Mouse (Mus musculus) yolk sac, embryonic 10.5 days (tissue): ENCODE results near the gene Nit2.
"Not testable (repeated sequence)": the region's sequence is repeated elsewhere in the genome, so short reads cannot be mapped to it uniquely, and the experiment has no call there.

ENCODE experiments used
- DNase-seq: peaks from one replicate; pipeline ENCODE4 v3.0.0-alpha.2; 2017; ENCODE audit warnings: low spot score

The Nit2 gene

DNA sequence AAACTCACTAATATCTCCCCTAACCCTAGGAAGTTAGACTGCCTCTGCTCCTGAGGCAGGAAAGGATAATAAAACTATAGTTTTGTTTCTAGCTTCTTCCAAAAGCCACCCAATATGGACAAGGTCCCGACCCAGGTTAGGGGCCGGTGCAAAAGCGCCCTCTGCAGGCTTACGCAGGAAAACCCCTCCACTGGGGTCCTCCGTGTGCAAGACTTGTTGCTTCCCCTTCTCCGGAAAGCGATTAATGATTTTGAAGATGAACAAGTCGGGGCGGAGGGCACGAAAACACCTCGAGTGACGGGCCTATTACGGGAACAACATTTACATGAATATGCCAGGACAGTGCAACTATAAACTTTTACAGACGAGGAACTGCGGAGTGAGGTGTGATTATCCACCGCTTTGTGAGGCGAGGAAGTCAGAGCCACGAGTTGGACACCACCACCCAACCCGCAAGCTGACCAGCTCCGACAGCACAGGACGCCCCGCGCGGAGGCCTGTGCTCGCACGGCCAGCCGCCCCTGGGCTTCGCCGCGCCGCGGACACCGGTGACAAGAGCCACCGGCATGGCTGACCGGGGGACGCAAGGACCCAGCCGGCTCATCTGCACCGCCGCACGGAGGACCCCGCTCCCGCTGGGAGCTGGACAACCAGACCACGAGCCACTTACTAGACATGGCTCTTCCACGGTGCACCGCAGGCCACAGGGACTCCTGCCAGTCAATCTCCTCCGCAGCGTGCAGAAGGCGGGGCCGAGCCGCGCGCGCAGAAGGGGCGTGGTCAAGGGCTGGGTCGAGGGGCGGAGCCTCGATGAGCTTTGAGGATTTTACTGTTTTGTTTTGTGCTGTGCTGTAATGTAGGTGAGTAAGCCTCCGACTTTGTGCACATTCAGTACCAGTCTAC lies at the start of gene Nit2:
TSS of gene Nit2 (minus strand) at position 731 of the 903 bp plus-strand sequence.
- peak; percentile 92 for DNase-seq

DNA sequence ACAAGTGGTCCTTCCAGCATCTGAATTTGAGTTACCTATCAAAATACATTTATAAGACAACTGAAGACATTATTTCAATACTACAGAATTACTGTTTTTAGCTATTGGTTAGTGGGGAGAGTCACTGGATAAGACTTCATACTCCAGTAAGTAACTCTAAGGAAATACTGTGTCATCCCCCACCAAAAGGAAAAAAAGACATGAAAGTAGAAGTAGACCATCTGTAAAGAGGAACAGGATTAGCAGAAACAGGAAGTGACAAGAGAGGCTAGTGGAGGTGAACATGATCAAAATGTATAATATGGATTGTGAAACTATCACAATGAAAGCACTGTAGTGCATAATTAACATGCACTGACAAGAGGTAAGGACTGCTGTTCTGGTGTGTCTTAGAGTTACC lies 48.8 kb upstream of the Nit2 start:
- DNase-seq, result no peak

GRCm38 (mm10) chr16:57211037-57211436 lies 43.9 kb upstream of the Nit2 start:
- no peak for DNase-seq

- DNase-seq, result no peak
Observed at GRCm38 (mm10) chr16:57208342-57208741, 41.2 kb upstream of the Nit2 start.

GRCm38 (mm10) chr16:57197281-57197680 lies 30.1 kb upstream of the Nit2 start:
- no peak for DNase-seq

DNA sequence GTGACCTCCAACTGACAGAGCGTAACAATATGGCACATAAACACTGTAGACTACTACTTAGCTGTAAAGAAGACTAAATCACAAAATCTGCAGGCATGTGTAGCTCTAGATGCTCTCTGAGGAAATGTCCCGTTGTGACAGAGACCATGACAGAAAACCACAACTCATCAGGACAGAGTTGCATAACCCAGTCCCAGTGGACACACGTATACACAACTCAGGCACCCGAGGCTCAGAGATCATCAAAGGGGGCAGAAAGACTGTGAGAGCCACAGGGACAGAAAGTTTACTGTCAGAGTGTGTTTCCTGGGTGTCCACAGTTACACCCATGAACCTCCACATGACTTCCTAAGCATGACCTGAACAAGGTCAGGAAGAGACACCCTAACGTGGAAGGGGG lies 29.4 kb upstream of the Nit2 start:
- DNase-seq, result no peak

DNA sequence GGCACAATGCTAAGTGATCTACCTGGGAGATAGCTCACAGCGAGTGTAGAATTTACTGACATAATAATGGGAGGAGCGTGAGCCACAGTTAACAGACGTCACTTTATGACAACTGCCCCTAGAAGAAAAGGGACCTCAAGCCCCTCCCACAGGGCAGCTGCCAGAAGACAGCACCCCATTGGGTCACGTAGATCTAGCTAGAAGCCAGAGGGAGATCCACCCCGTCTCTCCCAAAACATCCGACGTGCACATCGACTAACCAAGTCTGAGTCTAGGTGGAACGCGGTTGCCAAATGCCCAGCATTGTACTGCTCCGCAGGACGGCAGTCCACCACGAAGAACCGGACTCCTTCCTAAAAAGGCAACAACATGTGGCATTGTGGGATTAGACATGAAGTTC lies 24.1 kb upstream of the Nit2 start:
- DNase-seq, result no peak

- no peak for DNase-seq
Observed at GRCm38 (mm10) chr16:57190390-57190789, 23.2 kb upstream of the Nit2 start.

- no peak for DNase-seq
Observed at GRCm38 (mm10) chr16:57189493-57189892, 22.4 kb upstream of the Nit2 start.

- DNase-seq, result no peak
Observed at GRCm38 (mm10) chr16:57186618-57187017, 19.5 kb upstream of the Nit2 start.

DNA sequence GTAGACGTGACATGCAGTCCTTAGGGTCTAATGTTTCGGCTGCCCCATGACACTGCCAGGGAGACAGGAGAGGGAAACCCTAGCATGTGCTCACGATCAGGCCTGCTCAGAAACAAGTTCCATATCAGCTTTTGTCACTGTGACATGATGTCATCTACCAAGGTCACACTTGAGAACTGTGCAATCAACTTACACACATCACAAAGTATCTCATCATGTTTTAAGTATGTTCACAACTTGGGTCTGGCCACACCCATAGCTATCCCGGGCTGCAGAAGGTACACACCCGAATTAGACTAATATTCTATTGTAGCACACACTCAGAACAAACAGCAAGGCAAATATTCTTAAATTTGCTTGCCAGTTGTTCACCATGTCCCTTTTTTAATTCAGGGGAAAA lies 14.9 kb upstream of the Nit2 start:
- no peak for DNase-seq

- DNase-seq, result peak; percentile 48
Observed at GRCm38 (mm10) chr16:57181180-57181579, 14.0 kb upstream of the Nit2 start.

DNA sequence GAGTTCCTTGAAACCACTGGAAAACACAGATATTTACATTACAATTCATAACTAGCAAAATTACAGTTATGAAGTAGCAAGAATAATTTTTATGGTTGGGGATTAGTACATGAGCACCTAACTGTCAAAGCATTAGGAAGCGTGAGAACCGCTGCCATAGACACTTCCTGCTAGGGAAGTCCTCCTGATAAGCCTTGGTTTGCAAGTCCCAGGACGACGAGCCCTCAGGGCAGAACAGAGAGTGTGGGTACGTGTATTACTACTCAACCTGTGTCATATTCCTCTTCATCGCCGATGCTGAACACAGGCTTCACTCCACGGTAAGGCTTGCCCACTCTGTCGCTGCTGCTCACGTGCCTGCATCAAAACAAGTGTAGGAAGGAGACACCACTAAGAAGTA lies 10.5 kb upstream of the Nit2 start:
- DNase-seq, result no peak

- no peak for DNase-seq
Observed at GRCm38 (mm10) chr16:57177254-57177653, 10.1 kb upstream of the Nit2 start.

DNA sequence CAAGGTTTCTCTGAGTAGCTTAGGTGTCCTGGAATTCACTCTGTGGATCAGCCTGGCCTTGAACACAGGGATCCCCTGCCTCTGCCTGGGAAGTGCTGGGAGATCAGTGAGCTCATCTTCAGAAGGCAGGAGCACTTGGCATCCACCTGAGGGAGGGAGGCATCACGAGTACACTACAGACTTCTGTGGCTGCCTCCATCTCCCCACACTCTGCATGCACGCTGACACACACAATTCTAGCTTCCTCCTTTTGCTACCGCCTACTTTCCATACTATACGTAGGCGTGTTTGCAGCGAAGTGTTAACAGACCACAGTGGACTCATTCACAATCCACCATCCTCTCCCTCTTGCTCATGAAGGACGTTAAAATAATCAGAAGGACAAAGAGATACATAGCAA lies 9.1 kb upstream of the Nit2 start:
- no peak for DNase-seq

GRCm38 (mm10) chr16:57175751-57176150 lies 8.6 kb upstream of the Nit2 start:
- DNase-seq, result no peak

GRCm38 (mm10) chr16:57174480-57174879 lies 7.3 kb upstream of the Nit2 start:
- not testable (repeated sequence) for DNase-seq

DNA sequence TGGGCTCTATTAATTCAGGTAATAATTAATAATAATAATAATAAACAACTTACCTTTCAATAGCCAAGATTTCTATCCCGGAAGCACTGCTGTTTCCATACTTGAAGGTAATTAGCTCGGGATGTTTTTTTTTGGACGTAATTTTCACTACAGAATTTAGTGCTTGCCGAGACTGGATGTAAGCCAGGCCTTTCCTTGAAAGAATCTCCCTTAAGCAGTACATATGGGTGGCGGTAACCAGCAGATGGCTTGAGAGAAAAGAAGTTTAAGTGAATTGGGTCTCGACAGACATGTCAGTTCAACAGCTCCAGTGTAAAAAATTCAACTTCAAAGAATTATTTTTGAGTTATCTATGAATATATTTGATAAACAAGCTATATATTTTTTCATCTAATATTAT lies 4.4 kb upstream of the Nit2 start:
- DNase-seq, result no peak

DNA sequence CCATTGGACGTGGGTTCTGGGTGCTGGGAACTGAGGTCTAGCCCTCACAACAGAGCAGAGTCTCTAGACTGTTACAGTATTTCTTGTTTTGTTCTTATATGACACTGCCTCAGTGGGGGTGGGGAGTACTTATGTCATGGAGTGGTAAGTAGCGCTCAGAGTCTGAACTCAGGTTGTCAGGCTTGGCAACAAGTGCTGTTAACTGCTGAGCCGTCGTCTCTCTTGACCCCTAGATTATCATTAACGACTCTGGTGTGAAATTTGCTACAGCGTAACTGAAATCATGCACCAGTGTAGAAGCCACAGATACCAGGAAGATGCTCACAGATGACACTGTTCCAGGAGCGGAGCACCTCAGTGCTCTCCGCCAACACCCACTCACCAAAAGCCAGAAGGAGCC lies 4.0 kb upstream of the Nit2 start:
- DNase-seq, result no peak

DNA sequence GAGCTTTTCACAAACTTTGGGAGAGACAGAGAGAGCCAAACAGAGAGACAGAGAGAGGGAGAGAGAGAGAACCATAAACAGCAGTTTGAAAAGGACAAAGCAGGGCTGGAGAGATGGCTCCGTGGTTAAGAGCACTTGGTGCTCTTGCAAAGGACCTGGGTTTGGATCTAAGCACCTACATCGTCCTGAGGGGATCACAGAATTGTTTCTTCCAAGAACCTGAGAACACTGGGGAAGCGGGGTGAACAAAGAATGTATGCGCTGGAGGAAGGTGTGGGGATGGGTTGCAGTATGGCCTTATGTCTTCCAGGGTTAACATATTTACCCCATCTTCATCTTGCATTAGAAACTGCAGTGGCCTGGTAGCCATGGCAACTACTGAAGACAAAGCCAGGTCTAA lies 1.1 kb upstream of the Nit2 start:
- DNase-seq, result no peak

- no peak for DNase-seq
Observed at GRCm38 (mm10) chr16:57167514-57167912, 372 bp upstream of the Nit2 start.

GRCm38 (mm10) chr16:57166086-57166485 lies 1.1 kb downstream of the Nit2 start:
- DNase-seq, result no peak

GRCm38 (mm10) chr16:57165157-57165556 lies 2.0 kb downstream of the Nit2 start:
- DNase-seq, result no peak

DNA sequence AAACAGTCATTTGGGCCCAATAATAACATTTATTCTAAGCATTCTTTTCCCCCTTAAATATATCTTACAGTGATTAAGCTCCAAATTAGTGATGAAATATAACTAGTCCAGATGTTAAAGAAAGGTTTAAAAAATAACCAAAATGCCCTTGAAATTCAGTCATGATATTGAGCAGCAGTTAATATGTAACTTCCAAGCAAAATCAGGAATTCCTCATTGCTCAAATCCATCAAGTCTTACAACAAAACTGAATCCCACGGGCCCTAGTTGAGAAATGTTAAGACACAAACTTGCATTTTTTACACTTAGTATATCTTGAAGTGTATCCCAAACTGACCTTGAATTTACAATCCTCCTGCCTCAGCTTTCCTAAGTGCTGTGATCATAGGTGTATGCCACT lies 3.4 kb downstream of the Nit2 start:
- no peak for DNase-seq
